Mouse (Mus musculus): Measurements from ENCODE around the gene Vps33a. TPM values are rescaled to one million over a fixed set of nuclear protein-coding genes. Genes with fewer than 3 reads are reported as not detected.

The Vps33a gene
- total RNA-seq, 2 experiments from 2014 or later: 23.3 to 29.5 TPM

Other genes with a start within 250 kb of the Vps33a start
- gene Bcl7a, start 229.2 kb downstream of the Vps33a start, total RNA-seq (2015): 3.8 and 4.0 TPM in 2 replicates
- gene Bcl7a, start 229.2 kb downstream of the Vps33a start, total RNA-seq (2017): 3.8 and 4.7 TPM in 2 replicates
- 37.0 and 40.0 TPM in 2 replicates for gene Mlxip, start 178.2 kb downstream of the Vps33a start, total RNA-seq (2015)
- gene Mlxip, start 178.2 kb downstream of the Vps33a start, total RNA-seq (2017): 11.7 and 15.9 TPM in 2 replicates
- not detected in 2 replicates for gene Lrrc43, start 83.7 kb downstream of the Vps33a start, total RNA-seq (2015)
- not detected in 2 replicates for gene Lrrc43, start 83.7 kb downstream of the Vps33a start, total RNA-seq (2017)
- gene Il31, start 83.5 kb downstream of the Vps33a start, total RNA-seq (2015): not detected in 2 replicates
- gene Il31, start 83.5 kb downstream of the Vps33a start, total RNA-seq (2017): not detected in 2 replicates
- not detected in 2 replicates for gene B3gnt4, start 62.6 kb downstream of the Vps33a start, total RNA-seq (2015)
- not detected in 2 replicates for gene B3gnt4, start 62.6 kb downstream of the Vps33a start, total RNA-seq (2017)
- gene Diablo, start 48.9 kb downstream of the Vps33a start, total RNA-seq (2015): 18.1 and 19.6 TPM in 2 replicates
- 28.3 and 31.8 TPM in 2 replicates for gene Diablo, start 48.9 kb downstream of the Vps33a start, total RNA-seq (2017)
- gene Gm49027, start 47.5 kb downstream of the Vps33a start, total RNA-seq (2015): 0.09 TPM in 1 of 2 replicates, not detected in the other
- gene Gm49027, start 47.5 kb downstream of the Vps33a start, total RNA-seq (2017): not detected in 2 replicates
- gene Clip1, start 111.6 kb upstream of the Vps33a start, total RNA-seq (2015): 45.5 and 46.9 TPM in 2 replicates
- 96.0 and 126 TPM in 2 replicates for gene Clip1, start 111.6 kb upstream of the Vps33a start, total RNA-seq (2017)
- 43.9 and 65.3 TPM in 2 replicates for gene Zcchc8, start 148.1 kb upstream of the Vps33a start, total RNA-seq (2015)
- 122 and 197 TPM in 2 replicates for gene Zcchc8, start 148.1 kb upstream of the Vps33a start, total RNA-seq (2017)
- 109 and 132 TPM in 2 replicates for gene Rsrc2, start 176.4 kb upstream of the Vps33a start, total RNA-seq (2015)
- 193 and 248 TPM in 2 replicates for gene Rsrc2, start 176.4 kb upstream of the Vps33a start, total RNA-seq (2017)
- 31.9 and 34.2 TPM in 2 replicates for gene Kntc1, start 176.7 kb upstream of the Vps33a start, total RNA-seq (2015)
- gene Kntc1, start 176.7 kb upstream of the Vps33a start, total RNA-seq (2017): 36.1 and 41.8 TPM in 2 replicates

Measured in megakaryocyte, adult 5-6 weeks (primary cell).